Mouse (Mus musculus) naive thymus-derived CD4-positive, alpha-beta T cell, adult 2 months (primary cell): ENCODE measurements around the gene Gm42791.

Source experiments
- DNase-seq: peaks from one replicate; pipeline ENCODE4 v3.0.0-alpha.2; 2011; ENCODE audit warnings: low read depth

The Gm42791 gene

GRCm38 (mm10) chr5:148873116-148873515 lies 121.8 kb downstream of the Gm42791 start:
- DNase-seq = no peak

- DNase-seq = no peak
Measured at GRCm38 (mm10) chr5:148869583-148869982, 125.4 kb downstream of the Gm42791 start.

GRCm38 (mm10) chr5:148867766-148868165 lies 127.2 kb downstream of the Gm42791 start:
- DNase-seq = peak; percentile 85

GRCm38 (mm10) chr5:148867171-148867570 lies 127.8 kb downstream of the Gm42791 start:
- DNase-seq = peak; percentile 59

GRCm38 (mm10) chr5:148866571-148866970 lies 128.4 kb downstream of the Gm42791 start:
- peak; percentile 91 for DNase-seq

GRCm38 (mm10) chr5:148863409-148863808 lies 131.5 kb downstream of the Gm42791 start:
- no peak for DNase-seq

- no peak for DNase-seq
Measured at GRCm38 (mm10) chr5:148862853-148863252, 132.1 kb downstream of the Gm42791 start.

GRCm38 (mm10) chr5:148862136-148862535 lies 132.8 kb downstream of the Gm42791 start:
- no peak for DNase-seq

- no peak for DNase-seq
Measured at GRCm38 (mm10) chr5:148857522-148857921, 137.4 kb downstream of the Gm42791 start.

GRCm38 (mm10) chr5:148855047-148855446 lies 139.9 kb downstream of the Gm42791 start:
- no peak for DNase-seq

- peak; percentile 40 for DNase-seq
Measured at GRCm38 (mm10) chr5:148854166-148854565, 140.8 kb downstream of the Gm42791 start.

- no peak for DNase-seq
Measured at GRCm38 (mm10) chr5:148849516-148849915, 145.4 kb downstream of the Gm42791 start.

- peak; percentile 65 for DNase-seq
Measured at GRCm38 (mm10) chr5:148847032-148847431, 147.9 kb downstream of the Gm42791 start.
